Mouse (Mus musculus): ENCODE measurements around the gene Clip3.

Gene Clip3

GRCm38 (mm10) chr7:30295103-30295502 lies 3.6 kb downstream of the Clip3 start:
- DNase-seq (ENCODE audit: low read depth) = no peak

DNA sequence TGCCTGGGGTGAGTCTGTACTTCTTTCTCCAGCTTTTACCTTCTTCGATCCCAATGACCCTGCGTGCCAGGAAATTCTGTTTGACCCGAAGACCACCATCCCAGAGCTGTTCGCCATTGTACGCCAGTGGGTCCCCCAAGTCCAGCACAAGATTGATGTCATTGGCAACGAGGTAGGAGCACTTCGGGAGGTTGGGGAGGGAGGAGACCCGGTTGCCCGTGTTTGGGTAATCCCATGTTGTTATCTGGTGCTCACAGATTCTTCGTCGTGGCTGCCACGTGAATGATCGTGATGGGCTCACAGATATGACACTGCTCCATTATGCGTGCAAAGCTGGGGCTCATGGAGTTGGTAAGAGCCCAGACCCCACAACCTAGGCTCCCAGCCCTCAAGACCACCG lies 5.3 kb downstream of the Clip3 start:
- DNase-seq (ENCODE audit: low read depth) = no peak

GRCm38 (mm10) chr7:30297266-30297665 lies 5.7 kb downstream of the Clip3 start:
- no peak for DNase-seq (ENCODE audit: low read depth)

DNA sequence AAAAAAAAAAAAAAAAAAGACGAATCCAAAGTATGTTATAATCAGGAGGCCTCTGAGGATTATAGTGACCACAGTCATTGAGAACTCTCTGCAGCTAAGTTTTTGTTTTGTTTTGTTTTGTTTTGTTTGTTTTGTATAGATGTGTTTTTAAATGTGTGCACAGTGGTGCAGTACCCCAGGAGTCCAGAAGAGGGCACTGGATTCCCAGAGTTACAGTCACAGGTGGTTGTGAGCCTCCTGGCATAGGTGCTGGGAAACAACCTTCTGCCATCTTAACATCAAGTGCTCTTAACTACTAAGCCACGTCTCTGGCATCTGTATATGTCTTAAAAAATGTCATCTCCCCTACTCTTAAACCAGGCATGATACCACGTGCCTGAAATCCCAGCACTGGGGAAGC lies 9.4 kb downstream of the Clip3 start:
- no peak for DNase-seq (ENCODE audit: low read depth)

GRCm38 (mm10) chr7:30306083-30306779 lies 14.7 kb downstream of the Clip3 start:
- DNase-seq (ENCODE audit: low read depth) = no peak

GRCm38 (mm10) chr7:30308076-30309005 lies 16.8 kb downstream of the Clip3 start, which contains the start of gene Alkbh6:
Gene Alkbh6 (plus strand): TSS chr7:30308717.
- DNase-seq (ENCODE audit: low read depth) = peak; percentile 88

DNA sequence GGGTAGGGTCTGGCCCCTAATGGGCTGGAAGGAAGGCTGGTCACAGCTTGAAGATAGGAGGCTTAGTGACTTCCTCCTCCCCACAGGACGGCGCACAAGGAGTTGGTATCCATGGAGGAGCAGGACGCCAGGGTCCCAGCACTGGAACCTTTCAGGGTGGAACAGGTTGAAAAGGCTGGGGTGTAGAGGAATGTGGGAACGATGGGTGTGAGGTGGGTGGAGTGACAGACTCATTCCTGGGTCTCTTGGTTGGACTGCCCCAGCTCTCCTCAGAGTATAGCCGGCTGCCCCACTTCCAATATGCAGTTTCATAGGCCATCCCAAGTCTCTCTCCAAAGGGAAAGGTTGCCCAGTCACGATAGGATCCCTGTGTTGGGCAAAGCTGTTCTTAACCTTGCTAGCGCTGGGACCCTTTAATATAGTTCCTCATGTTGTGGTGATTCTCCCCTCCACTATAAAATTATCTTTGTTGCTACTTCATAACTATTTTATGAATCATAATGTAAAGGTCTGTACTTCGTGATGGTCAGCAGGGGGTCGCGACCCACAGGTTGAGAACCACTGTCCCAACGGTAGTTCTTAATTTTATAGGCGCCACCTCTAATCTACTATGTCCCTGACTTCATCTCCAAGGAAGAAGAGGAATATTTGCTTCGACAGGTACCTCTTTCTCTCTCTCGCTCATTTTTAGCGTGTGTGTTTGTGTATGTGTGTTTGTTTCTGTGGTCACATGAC lies 18.0 kb downstream of the Clip3 start:
- no peak for DNase-seq (ENCODE audit: low read depth)

DNA sequence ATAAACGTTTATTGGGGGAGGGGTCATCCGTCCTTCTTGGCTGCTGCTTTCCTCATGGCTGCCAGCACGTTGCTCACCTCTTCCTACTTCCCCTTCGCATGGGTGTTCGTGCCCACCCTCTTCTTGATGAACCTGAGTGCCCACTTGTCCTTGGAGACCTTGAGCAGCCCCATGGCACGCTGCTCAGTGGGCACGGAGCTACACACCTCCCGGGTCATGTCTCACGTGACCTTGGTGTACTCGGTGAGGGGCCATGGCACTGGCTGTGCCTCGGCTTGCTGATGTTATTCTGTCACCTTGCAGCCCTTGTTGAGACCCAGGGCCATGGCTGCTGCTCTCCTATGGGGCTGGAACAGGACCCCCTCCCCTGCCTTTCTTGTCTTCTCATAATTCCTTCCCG lies 18.6 kb downstream of the Clip3 start:
- no peak for DNase-seq (ENCODE audit: low read depth)

GRCm38 (mm10) chr7:30313666-30314320 lies 22.3 kb downstream of the Clip3 start:
- DNase-seq (ENCODE audit: low read depth) = no peak

DNA sequence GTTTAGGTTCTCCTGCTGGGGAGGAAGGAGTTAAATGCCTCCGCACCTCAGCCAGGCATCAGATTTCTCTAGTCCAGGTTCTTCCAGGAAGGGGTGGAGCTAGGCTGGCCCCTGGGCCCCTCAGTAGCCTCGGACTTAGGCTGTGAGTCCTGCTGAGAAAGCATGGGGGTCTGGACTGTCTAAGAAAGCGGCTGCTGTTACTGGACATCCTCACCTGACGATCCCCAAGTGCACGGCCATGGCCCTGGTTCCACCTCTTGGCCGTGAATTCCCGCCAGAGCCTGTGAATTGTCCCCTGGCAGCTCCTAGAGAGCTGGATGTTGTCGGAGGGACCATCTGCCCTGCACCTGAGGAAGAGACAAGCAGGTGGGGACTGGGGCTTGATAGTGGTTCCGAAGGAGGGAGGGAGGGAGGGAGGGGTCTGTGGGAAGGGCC lies 23.2 kb downstream of the Clip3 start, which contains the start of gene Syne4:
Gene Syne4, plus strand, starts transcription at position 87 of the 435 bp plus-strand sequence.
- DNase-seq (ENCODE audit: low read depth) = no peak

- no peak for DNase-seq (ENCODE audit: low read depth)
Measured at GRCm38 (mm10) chr7:30315559-30316529, 24.3 kb downstream of the Clip3 start.

- DNase-seq (ENCODE audit: low read depth) = no peak
Measured at GRCm38 (mm10) chr7:30318142-30318541, 26.6 kb downstream of the Clip3 start.

DNA sequence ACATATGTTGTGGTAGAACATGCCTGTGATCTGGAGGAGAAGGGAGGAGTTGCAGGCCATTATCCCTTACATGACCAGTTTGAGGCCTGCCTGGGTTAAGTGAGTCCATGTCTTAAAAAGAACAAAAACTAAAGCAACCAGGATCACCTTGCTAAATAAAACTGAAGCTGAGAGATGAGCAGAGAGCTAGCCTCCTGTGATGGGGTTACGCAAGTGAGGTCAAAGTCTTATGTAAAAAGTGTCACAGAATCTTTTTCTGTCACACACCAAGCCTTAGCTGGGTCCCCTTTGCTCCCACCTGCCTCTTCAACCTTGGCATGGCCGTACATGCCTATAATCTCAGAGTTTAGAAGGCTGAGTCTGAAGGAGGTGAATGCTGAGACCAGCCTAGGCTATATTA lies 29.4 kb downstream of the Clip3 start:
- DNase-seq (ENCODE audit: low read depth) = no peak

DNA sequence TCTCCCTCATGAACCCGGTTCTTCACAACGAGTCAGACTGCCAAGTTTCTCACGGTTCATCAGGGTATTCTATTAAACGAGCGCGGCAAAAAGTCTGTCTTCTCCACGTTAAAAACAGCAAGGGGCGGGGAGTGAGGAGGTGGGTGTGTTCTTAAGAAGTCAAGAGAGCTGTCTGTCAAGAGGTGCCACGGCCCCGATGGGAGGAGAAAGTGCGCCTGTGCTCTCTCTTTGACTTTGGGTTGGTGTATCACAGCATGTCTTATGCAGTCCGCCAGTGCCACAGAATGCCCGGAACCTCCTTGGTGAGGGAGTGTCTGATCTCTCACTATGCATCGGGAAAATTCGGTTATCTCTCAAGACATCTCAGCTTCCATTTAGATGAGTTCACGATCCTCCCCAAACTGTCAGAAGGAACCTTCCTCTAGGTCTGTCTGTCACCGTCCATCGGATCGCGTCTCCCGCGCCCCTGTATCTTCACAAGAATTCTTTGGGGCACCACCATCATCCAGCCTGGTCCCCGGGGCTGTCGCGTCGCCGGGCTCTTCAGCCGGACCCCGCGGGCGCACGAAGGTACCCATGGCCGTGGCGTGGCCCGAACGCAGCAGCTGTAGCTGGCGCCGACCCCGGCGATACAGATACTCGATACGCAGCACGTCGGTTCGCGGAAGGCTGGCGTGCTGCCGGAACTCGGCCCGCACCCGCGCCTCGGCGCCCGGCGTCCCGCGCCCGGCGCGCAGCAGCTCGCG lies 30.2 kb downstream of the Clip3 start, which contains the start of gene E130208F15Rik:
Gene E130208F15Rik, plus strand, starts transcription at position 202 of the 746 bp plus-strand sequence.
- peak; percentile 80 for DNase-seq (ENCODE audit: low read depth)

GRCm38 (mm10) chr7:30322285-30322667 lies 30.7 kb downstream of the Clip3 start:
- DNase-seq (ENCODE audit: low read depth) = peak; percentile 87

DNA sequence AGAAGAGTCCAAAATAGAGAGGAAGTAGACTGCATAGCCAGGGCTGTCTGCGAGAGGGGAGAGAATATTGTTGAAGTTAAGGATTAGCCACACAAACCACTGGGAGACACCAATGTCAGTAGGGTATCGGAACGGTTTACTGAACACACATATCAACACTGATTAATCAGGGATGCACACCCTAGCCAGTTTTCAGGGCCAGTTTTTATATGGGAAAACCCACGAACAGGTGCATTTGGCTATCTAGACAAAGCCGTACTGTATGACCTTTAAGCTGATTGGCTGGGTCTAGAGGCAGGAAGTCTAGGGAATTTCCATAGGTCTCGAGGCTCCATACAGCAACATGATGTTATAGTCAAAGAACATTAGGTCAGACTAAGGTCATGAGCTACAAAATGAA lies 31.3 kb downstream of the Clip3 start:
- no peak for DNase-seq (ENCODE audit: low read depth)

DNA sequence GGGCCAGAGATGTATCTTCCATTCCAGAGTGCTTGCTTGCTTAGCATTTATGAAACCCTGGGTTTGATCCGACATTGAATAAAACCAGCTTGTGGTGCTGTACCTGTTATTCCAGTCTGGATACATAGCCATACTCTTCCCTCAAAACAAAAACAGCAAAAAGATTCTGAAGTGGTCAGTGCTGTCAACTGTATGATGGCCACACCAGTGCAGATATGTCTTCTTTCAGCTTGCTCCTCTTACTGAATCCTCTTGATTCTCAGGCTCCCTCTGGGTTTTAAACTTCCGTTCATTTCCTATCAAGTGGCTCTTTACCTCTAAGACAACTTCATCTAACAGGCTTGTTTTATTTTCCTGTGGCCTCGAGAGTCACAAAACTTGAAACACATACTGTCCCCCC lies 32.3 kb downstream of the Clip3 start, which contains the start of gene Sdhaf1:
Gene Sdhaf1, minus strand, starts transcription at position 101 of the 400 bp plus-strand sequence.
- no peak for DNase-seq (ENCODE audit: low read depth)

DNA sequence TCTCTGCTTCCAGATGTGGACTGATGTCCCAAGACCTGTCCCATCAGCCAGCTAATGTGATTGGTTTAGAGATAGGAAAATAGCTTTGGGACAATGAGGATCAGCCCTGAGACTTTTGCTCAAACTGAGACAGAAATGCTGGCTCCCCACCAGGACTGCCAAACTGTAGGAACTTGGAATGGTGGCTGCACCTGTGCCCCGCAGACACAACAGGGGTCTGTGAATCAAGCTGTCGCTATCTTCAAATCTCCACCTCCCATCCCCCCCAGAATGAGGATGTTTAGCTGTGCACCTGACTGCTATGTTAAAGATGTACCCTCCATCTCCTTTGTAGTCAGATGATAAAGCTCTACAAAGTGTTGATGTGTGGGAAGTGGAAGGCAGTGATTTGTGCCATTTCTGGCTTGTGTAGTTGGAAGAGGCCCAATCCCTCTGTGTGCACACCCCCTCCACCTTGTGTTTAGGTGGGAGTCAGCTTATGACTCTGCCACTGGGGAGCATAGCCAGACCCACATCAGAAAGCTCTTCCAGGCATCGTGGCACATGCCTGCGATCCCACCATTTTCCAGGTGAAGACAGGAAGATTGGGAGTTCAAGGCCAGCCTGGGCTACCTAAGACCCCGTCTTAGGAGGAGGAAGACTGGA lies 32.9 kb downstream of the Clip3 start:
- no peak for DNase-seq (ENCODE audit: low read depth)

DNA sequence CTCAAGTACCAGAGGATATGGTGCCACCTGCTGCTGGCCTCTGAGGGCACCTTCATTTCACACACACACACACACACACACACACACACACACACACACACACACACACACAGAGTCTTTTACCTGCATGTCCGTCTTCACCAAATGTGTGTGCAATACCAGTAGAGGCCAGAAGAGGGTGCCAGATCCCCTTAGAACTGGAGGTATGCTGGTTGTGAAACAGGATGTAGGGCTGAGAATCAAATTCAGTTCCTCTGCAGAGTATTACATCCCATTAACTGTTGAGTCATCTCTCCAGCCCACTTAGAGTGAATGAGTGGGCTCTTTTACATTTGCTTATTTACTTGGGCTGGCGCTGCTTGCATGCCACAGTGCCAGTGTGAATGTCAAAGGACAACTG lies 33.8 kb downstream of the Clip3 start:
- peak; percentile 83 for DNase-seq (ENCODE audit: low read depth)
